Mouse (Mus musculus) erythroblast, embryonic 14.5 days (primary cell): ENCODE results near the gene Tsen2.

Source experiments
- GATA1 ChIP-seq: IDR thresholded peaks from 2 replicates; pipeline ENCODE4 v1.6.1; 2012; ENCODE audit warnings: low read length, inconsistent platforms, mixed read lengths
- TAL1 ChIP-seq: IDR thresholded peaks from 3 replicates; pipeline ENCODE4 v1.6.1; 2012; ENCODE audit warnings: low read length, inconsistent platforms, mixed read lengths

GRCm38 (mm10) chr6:115504160-115504558 lies 40.3 kb upstream of the Tsen2 start:
- TF ChIP-seq GATA1 (no peak), TAL1 (no peak)
